Mouse (Mus musculus) layer of hippocampus, postnatal 14 days (tissue): ENCODE measurements at regions not wholly inside any gene's neighbourhood (a gene's known extent, or its start where the extent isn't known, plus 50 kb on each side); places are given as distances from the start of the nearest gene placed in this dataset.

ENCODE experiments used
- DNase-seq, 2 experiments: peaks; one replicate each; pipeline ENCODE4 v3.0.0; 2021 to 2022; ENCODE audit warnings: low spot score in 2 of 2, mixed read lengths in 1 of 2

DNA sequence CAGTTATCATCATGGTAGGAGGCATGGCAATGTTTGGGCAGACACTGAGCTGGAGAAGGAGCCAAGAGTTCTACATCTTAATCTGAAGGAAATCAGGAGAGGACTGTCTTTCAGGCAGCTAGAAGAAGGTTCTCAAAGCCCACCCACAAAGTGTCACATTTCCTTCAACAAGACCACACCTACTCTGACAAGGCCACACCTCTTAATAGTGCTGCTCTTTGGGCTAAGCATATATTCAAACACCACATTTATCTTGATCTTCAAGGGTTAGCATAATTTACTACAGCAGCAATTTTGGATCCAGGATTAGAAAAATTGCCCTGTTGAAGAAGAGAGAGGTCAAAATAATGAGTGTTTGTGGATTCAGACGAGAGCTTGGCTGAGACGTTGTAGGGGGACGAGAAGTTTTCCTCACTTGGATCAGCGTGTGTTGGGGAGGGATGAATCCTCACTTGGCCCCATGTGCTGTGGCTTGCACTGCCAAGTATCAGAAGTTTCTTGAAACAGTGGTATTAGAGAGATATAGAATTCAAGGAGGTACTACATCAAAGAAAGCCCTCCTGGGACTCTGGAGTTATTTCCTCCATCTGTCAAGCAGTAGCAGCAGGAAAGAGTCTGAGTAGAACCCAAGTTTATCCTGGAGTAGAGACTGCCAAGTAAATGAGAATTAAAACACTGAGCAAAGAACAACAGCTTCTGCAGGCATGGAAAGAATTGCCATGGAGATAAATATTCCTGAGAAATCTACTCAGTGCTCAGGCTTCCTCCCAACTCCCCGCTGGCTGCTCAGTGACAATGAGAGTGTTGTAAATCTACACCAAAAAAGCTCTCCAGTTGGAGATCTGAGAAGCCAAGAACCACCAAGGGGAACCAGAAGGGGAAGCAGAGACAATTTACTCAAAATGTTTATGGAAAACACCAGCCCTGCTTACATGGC is 549.3 kb downstream of the Dhx35 start:
- peak in 1 of 2 experiments; percentile 21 for DNase-seq

DNA sequence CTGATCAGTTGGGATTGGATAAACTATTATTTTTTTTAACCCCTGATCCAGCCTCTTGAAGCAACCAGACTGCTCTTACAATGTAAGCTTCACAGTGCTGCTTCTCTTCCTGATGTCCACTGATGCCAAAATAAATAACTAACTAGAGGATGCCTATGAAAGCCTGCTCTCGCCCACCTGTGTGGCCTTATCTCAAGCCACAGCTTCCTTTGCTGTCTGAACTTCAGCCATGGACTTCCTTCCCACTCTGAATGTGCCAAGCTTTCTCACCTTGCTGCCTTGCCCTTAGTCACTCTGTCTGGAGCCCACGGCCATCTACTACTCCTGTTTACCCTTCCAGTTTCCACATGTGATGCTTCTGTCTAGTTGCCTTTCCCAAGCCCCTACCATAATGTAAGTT is 559.6 kb downstream of the Dhx35 start:
- no peak for DNase-seq

DNA sequence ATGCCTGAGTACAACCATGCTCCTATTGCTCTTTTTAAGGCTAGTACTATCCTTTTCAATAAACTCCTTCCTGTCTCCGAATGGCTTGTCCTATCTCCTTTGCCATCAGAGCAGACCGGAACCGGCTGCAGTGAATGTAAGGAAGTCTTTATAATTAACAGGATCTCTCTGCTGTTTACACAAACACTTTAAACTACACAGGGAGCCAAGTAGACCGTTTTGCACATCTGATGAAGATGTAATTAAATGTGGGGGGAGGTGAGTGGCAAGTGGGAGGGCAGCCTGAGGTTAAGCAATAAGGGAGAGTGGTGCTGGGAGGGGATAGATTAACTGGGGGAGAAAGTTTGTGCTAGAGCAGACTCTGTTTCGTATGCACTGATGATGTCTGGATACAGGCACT is 561.9 kb downstream of the Dhx35 start:
- DNase-seq: no peak

DNA sequence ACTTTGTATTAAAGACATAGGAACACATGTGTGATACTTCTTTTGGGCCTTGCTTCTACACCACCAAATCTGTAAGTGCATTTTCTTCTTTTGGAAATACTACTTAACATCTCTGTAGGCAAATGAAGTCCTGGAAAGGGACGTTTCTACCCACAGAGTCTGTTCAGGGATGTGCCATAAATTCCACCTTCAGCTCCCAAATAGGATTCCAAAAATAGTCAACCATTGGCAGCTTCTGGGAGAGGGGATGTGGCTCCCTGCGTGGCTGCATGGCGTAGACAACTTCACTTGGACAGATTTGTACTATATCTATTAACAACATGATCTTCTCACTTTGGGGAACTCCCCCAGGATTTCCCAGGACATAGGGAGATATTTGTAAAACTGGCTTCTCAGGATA is 566.8 kb downstream of the Dhx35 start:
- DNase-seq: no peak

DNA sequence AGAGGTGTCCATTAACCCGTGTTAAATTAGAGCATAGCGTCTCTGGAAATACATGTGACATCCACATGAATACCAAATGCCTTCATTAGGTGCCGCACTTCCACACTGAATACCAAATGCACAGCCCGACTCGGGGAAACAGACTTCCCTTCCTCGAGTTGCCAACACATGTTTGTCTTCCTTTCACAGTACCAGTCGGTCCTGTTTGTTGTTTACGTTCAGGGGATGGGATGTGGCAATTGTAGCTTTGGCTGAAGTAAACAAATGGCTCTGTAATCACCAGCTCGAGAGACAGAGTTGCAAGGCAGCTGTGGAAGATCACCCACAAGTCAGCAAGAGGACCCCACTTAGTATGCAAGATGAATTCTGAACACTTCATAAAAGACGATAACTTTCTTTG is 598.3 kb downstream of the Dhx35 start:
- DNase-seq: no peak

DNA sequence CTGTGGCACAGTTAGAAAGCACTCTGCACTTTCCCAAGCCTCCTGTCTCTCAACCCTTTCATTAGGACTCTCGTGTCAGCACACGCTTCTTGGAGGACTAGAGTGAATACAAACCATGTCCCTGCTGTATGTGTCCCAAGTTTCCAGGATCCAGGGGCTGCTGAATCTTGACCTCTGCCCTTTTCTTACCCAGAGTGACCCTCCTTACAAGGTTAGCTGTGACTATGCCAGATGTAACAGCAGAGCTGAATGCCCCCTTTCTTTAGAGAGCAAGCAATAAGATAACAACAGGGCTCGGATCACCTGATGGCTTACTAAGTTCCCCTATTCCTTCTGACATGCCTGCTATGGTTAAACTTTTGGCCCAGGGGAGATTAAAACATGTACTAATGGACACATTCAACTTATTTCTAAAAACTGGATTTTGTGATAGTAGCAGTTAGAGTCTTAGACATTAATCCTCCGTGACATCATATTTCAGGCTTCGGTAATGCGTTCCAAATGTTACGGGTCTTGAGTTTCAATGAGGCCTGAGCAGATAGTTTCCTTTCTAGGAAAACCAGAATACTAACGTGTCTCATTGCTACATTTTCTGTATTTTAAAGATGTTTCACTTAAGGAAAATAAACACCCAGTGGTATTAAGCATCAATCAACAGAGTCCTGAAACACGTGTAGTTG is 607.0 kb downstream of the Dhx35 start:
- DNase-seq: no peak

DNA sequence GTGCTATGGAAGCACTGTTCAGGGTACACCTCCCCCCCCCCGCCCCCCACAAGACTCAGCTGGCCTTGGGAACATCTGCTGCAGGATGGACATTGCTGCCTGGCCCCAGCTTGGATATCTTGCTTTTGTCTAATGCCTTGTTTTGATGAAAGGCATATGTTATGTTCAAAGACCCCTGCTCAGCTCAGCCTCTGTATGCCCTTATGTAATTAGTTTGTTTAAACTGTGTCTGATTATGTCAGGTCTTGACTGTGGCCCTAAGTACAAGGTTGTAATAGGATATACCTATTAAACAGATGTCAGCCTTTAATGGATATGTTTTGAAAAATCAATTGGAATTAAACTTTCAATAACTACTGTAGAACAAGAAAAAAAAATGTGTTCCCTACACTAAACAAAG is 610.3 kb downstream of the Dhx35 start:
- DNase-seq: no peak

DNA sequence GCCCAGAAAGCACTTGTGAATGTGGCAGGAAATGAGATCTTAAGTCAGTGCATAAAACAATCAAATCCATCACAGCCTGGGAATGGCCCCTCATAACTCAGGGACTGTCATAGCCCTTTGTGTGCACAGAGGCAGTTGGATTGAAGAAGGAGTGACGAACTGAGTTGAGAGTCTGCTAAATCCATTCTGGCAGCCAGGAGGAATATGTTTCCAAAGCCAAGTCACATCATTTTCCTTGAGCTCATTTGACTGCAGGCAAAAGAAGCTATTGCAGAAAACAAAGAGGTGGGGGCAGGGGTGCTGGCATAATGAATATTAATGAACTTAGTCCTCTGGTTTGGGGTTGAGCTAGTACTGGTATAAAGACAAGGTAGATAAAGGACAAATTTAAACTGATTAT is 620.0 kb downstream of the Dhx35 start:
- no peak for DNase-seq

DNA sequence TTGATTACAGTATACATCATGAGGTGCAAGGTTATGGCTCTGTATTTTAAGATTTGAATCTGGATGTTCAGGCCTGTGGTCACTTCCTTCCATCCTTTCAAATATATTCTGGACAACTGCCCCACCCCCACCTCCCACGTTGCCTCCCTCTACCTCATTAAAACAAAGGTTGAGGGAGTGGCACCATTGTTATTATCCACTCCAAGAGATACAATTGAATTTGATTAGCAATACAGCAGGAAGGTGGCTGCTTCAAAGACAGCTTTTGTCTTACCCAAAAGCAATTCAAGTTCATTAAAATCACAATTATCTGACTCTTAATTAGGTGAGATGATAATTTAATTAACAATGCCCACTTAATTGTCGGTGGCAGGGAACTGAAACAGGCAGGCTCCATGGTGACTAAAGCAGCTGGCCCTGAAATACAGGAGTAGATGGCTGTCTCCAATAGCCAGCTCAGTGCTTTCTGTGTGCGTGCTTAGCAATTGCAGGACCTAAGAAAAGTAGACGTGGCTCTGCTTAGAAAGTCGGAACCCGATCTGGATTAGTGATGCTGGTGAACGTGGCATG is 623.8 kb downstream of the Dhx35 start:
- DNase-seq: no peak

DNA sequence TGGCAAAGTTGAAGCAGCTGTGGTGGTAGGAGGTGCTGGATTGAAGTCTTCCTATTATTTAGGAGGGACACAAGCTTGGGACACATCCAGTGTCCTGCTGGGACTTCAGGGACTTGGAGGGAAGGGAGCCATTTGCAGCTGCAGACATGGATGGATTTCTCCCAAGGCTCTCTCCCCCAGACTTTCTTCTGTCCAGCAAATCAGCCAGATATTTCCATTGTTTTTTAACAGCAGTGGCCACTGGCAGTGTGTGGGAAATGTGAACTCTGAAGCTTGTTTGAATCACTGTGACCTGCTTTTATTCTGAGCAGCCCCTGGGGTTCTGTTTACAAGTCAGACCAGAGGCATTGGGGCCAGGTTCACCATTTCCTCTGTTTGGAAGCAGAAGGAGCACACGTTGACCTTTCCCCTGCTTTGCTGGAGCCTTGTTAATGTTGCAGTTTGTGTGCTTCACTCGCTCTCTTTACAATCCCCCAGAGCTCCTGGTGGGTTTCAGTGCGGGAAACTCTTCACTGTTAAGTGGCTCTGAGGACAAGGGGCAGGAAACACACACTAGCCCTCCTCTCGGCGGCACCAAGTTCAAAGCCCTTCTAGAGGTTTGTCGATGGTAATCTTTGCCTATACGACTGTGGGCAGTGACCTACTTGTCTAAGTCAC is 627.8 kb downstream of the Dhx35 start:
- peak in 1 of 2 experiments; percentile 2 for DNase-seq

DNA sequence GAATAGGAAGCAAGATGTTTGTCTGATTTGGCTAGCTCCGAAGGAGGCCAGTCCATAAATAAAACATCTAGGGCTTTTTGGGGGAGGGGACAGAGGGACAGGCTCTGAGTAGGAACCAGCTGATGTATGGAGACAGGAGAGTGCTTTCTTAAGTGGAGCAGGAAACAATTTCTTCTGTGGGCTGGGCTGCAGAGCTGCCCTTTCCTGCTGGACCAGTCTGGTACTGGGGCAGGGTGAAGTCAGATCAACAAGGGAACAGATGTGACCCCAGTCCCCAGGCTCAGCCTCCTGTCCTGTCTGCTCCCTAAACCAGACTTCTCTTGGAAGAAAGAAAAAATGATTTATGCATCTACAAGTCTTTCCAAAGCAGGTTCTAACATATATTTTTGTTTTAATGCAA is 633.6 kb downstream of the Dhx35 start:
- DNase-seq: no peak

DNA sequence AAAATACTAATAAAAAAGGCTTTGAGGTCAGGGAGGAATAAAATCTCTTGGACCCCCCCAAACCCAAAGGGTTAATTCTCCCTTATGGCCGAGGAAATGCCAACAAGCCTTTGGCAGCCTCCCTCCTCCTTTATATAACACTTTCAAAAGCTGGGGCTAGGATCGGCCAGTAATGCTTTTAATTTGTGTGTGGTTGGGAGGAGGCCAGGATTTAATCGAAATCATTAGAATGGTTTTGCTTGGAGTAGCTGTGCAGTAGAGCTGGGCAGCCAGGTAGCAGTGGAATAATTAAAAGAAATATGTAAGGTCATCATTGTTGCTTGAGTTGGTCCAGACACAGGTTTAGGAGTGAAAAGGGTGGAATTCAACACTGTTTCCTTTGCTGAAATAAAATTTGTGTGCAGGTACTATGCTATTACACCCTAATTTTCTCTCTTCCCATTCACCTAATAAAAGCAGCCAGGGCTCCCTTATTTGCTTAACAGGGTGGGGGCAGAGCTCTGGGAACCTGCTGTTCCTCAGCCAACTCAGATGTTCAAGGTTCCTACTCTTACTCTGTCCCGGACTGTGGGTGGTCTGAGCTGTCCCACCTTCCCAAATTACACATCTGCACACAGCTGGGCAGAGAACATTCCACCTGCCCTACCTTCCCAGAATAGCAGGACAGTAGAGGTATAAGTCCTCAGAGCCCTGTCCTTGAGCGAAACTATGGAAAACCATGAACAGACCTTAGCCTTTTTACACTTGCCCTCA is 636.1 kb downstream of the Dhx35 start:
- DNase-seq: no peak

DNA sequence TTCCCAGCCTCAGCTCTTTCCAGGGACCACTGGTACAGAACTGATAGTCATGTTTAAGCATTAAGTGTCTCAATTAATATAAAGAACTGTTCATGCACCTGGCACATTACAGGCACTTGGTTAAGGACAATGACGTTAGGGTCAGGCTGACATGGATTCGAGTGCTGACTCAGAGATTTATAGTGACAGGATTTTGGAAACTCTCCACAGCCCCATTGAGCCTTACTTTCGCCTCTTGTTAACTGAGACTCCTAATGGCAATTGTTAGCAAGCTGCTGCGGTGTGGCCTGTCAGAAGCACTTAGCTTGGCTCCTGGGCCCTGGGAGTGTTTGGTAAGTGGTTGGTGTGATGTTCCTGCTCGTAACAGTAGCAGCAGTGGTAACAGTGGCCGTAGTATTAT is 644.4 kb downstream of the Dhx35 start:
- DNase-seq: no peak

DNA sequence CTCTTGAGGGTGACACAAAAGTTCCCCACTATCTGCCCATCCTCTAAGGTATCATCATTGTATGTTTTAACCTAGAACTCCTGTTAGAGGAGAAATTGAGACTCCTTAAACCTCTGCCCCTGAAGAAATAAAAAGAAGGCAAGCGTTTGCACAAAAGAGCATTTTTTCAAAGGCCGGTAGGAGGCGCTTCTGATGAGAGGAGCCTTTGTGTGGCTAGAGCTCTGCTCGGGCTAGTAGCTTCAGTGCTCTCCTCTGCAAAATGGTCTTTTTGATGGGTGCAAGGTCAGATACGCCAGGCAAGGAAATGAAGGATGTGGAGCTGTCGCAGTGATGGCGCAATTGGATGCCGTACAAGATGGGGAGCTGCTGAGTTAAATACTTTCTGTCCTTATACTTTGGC is 649.0 kb downstream of the Dhx35 start:
- DNase-seq: peak; percentile 11 to 30

DNA sequence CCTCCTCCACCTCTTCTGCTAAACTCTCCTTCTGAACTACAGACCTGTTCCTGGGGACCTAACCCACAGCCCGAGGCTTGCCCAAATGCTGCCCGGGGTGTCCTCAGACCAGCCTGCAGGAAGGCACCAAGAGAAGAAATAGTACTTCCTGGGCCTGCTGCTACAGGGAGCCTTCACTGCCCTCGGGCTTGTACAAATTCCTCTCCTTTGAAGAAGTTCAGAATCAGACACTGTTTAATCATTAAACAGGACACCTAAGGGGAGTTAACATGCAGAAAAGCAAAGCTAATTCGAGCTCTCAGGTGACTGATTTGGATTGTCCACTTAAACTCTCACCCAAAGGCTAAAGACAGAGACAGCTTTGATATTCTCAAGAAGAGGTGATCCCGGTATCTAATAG is 651.8 kb downstream of the Dhx35 start:
- no peak for DNase-seq

DNA sequence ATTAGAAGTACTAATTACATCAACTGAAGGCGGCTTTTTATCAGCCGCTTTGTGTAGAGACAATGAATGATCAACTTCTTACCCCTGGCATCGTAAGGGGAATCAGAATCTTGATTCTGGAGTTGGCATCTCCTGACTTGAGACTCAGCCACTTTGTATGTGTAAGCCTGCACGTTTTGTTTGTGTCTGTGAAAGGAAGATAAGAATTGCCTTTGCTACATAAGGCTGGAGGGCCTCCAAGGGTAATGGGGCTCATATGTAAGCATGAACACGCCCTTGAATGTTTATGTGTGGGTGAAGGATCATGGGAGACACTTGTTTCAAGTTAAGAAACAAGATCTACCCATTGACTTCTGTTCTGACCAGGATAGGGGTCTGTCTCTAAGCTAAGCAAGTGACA is 652.3 kb downstream of the Dhx35 start:
- DNase-seq: no peak

DNA sequence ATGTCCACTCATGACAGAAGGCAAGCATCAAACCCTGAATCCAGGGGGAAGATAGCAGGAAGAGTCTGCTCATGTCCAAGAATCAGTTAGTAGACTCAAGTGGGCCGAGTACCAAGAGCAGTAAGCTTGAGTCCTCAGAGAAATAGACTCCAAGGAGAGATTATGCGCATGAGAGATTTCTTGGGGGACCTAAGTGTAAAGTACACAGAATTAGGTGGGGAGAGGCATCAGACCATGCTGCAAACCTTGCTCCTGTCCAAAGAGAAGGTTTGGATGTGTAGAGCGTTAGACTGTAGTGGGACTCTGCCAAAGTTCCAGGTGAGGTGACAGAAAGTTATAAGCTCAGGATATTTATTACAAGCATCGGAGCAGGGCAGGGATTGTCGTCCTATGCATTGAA is 654.4 kb downstream of the Dhx35 start:
- no peak for DNase-seq

DNA sequence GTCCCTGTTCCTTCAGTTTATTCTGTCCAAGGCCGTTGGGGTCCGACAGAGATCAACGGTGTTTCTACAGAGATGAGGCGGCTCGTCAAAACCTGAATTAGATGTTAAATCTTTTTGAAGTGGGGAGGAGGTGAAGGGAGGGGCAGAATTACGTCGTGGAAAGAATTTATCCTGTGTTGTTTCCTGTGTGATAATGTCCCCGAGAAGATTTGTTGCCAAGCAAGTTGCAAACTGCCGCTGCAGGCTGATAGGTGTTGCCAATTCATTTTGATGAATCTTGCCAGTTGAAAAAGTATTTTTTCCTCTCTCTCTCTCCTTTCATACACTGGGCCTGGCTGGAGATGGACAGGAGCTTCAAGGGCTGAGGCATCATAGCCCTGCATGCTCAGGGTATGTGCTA is 656.8 kb downstream of the Dhx35 start:
- no peak for DNase-seq

DNA sequence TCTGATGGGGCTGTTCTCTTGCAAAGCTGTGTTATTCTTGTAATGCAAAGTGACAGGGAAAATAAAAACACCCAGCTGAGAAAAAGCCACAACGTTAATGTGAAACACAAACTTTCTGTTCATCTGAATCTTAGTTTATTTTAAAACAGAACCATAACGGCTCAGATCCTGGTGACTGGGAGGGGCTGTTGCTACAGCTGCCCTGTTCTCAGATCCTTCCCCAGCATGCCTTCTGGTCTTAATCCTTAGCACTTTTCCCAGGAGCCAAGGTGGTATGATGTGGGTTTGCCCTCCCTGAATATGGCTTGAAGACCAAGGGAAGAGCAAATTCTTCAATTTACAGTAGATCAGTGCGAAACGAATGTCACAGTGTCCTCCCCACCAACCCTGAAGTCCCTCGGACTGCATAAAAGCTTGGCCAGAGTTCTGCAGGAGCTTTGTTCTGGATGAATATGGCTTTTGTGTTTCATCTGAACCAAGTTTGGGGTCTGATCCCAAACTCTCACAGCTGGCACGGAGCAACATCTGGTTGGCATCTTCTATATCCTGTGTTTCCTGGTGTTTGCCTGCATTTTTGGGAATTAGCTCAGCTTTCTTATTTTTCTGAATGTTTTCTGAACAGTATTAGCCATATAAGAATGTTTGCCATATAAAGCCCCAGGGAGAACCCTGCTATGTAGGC is 686.9 kb downstream of the Dhx35 start:
- DNase-seq: no peak

DNA sequence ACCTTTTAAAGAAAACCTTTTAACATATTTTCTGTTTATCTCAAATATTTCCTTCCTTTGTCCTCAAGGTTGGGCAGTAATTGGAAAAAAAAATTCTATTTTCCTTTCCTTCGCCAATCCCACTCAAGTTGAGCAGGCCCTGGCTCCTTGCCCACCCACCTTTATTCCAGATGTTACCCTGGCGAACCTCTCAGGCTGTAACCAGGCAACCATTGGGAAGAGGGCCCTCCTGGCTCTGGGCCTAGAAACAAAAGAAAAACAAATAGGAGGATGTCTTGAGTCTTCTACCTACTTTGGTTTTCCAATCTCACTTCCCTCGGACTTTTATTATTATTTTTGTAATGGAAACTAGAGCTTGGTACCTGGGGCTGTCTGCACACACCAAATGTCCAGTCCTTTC is 696.5 kb downstream of the Dhx35 start:
- no peak for DNase-seq

DNA sequence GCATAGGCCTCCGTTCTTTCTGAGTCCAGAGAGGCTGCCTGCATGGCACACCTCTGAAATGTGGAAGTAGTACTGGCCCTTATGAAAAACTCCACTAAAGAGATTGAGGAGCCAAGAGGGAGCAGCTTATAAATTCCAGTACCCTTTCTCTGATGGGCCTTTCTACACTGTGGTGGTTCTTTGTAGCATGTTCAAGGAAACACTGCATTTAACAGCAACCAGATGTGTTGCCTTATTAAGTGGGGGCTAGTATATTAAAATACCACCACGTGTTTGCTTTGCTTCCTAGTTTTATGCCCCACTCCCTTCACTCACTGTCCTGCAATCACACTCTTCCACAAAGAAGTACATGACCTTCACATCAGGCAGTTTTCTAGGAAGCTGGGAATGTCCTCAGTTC is 704.1 kb downstream of the Dhx35 start:
- no peak for DNase-seq
